Comparison of ENCODE assay signal across 18 mouse cellular contexts in the genomic region with DNA sequence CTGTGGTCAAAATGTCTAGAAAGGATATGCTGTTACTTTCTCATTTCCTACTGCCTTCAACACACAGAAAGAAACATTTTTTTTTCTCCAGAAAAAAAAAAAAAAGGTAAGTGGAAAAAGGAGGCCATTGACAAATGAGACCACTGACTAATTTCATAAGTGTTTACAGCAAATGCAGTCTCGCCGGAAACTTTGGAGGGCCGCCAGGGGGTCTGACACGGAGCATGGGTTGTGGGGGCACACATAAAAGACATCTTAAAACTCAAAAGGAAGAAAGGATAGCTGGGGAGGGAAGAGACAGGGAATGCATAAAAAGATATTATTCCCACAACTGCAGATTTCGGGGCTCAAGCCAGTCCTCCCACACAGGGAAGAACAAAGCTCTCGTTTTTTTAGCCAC.
DNase-seq lines count a peak whose midpoint lies in the region; ATAC-seq lines count a peak whose summit lies in the region.
"Had no signal": no experiment of that assay in that cellular context is flagged by ENCODE, and none has a peak within 500 bp of the region (broad histone marks: within the 10 kb centered on the region; RNA-seq: fewer than 3 reads in every experiment).

No protein-coding gene starts in this region.

- 0 out of 2 replicates have a peak overlapping the region, but pooled peaks have one; percentile 14 for H3K27ac ChIP-seq in intestine, embryonic 14.5 days (ENCODE audit: low read depth)
- no peak overlapping the region for H3K27ac ChIP-seq in intestine, embryonic 15.5 days
- H3K27ac ChIP-seq in limb, embryonic 12.5 days: peak overlapping the region; percentile 24; the same call in 1 of the 2 replicates
- no peak overlapping the region for H3K27ac ChIP-seq in limb, embryonic 10.5 days
- peak overlapping the region; percentile 75 for H3K27ac ChIP-seq in embryonic facial prominence, embryonic 13.5 days
- peak overlapping the region; percentile 53 for H3K27ac ChIP-seq in embryonic facial prominence, embryonic 15.5 days (replicated peaks)
- H3K27ac ChIP-seq: forebrain, embryonic 10.5 days; gastrocnemius, adult 2 months; hindbrain, embryonic 15.5 days had no signal

- DNase-seq in intestine, embryonic 14.5 days (ENCODE audit: low spot score): peak; percentile 45
- DNase-seq in limb, embryonic 10.5 days (ENCODE audit: low spot score): no peak
- DNase-seq: adrenal gland, adult 8-10 months; adrenal gland, postnatal 36 days; cerebellum, adult 2 months; gastrocnemius, adult 2 months; heart, postnatal 36 days had no signal

- no peak overlapping the region for H3K4me3 ChIP-seq in intestine, embryonic 14.5 days (ENCODE audit: low read depth, low read length)
- H3K4me3 ChIP-seq in intestine, embryonic 15.5 days (replicated peaks): no peak overlapping the region
- H3K4me3 ChIP-seq in limb, embryonic 12.5 days (replicated peaks): no peak overlapping the region
- no peak overlapping the region for H3K4me3 ChIP-seq in limb, embryonic 10.5 days
- no peak overlapping the region for H3K4me3 ChIP-seq in embryonic facial prominence, embryonic 13.5 days
- H3K4me3 ChIP-seq in embryonic facial prominence, embryonic 15.5 days (replicated peaks): no peak overlapping the region
- H3K4me3 ChIP-seq: erythroblast, embryonic 14.5 days; forebrain, embryonic 10.5 days; gastrocnemius, adult 2 months; heart, embryonic 12.5 days; hindbrain, embryonic 15.5 days had no signal

- H3K4me2 ChIP-seq in intestine, embryonic 14.5 days (ENCODE audit: low read length): no peak overlapping the region
- no peak overlapping the region for H3K4me2 ChIP-seq in intestine, embryonic 15.5 days (replicated peaks)
- H3K4me2 ChIP-seq in limb, embryonic 12.5 days: no peak overlapping the region
- no peak overlapping the region for H3K4me2 ChIP-seq in embryonic facial prominence, embryonic 13.5 days
- no peak overlapping the region for H3K4me2 ChIP-seq in embryonic facial prominence, embryonic 15.5 days (replicated peaks)
- H3K4me2 ChIP-seq: heart, embryonic 12.5 days; hindbrain, embryonic 15.5 days had no signal

- ATAC-seq in intestine, embryonic 14.5 days (replicated peaks; ENCODE audit: low FRiP score, low TSS enrichment, low read depth): no peak
- no peak for ATAC-seq in intestine, embryonic 15.5 days
- ATAC-seq in limb, embryonic 12.5 days (ENCODE audit: insufficient number of reproducible peaks, insufficient read depth, low FRiP score, low TSS enrichment, low read depth): no peak
- no peak for ATAC-seq in embryonic facial prominence, embryonic 13.5 days (ENCODE audit: insufficient number of reproducible peaks, insufficient read depth, low FRiP score, low TSS enrichment, low read depth)
- no peak for ATAC-seq in embryonic facial prominence, embryonic 15.5 days (ENCODE audit: insufficient number of reproducible peaks, low FRiP score, low TSS enrichment, low read depth)
- no peak for ATAC-seq in granulocyte monocyte progenitor cell, adult 5-6 weeks (replicated peaks; ENCODE audit: poor library complexity, severe bottlenecking)
- ATAC-seq: forebrain, embryonic 14.5 days had no signal

- H3K9me3 ChIP-seq in intestine, embryonic 14.5 days (ENCODE audit: control insufficient read depth, low read length): no peaks in the 10 kb centered on the region
- H3K9me3 ChIP-seq in intestine, embryonic 15.5 days: no peaks in the 10 kb centered on the region
- H3K9me3 ChIP-seq in limb, embryonic 12.5 days: no peaks in the 10 kb centered on the region
- H3K9me3 ChIP-seq in limb, embryonic 10.5 days (replicated peaks): no peaks in the 10 kb centered on the region
- H3K9me3 ChIP-seq in embryonic facial prominence, embryonic 13.5 days: no peaks in the 10 kb centered on the region
- no peaks in the 10 kb centered on the region for H3K9me3 ChIP-seq in embryonic facial prominence, embryonic 15.5 days (replicated peaks)
- H3K9me3 ChIP-seq: forebrain, embryonic 10.5 days; heart, embryonic 12.5 days; hindbrain, embryonic 15.5 days had no signal

- H3K9ac ChIP-seq in intestine, embryonic 14.5 days (ENCODE audit: low read length): no peak overlapping the region
- H3K9ac ChIP-seq in intestine, embryonic 15.5 days: no peak overlapping the region
- H3K9ac ChIP-seq in limb, embryonic 12.5 days (replicated peaks): no peak overlapping the region
- H3K9ac ChIP-seq in embryonic facial prominence, embryonic 13.5 days: no peak overlapping the region
- H3K9ac ChIP-seq in embryonic facial prominence, embryonic 15.5 days: no peak overlapping the region
- H3K9ac ChIP-seq: heart, embryonic 12.5 days; hindbrain, embryonic 15.5 days had no signal

- H3K4me1 ChIP-seq in intestine, embryonic 14.5 days (replicated peaks; ENCODE audit: control insufficient read depth, insufficient read depth, low read length): peaks cover 11% of the 10 kb centered on the region; the same call in 1 of the 2 replicates
- 0 out of 2 replicates have a peak, but pooled peaks cover 3% of the 10 kb centered on the region for H3K4me1 ChIP-seq in intestine, embryonic 15.5 days (replicated peaks)
- H3K4me1 ChIP-seq in limb, embryonic 12.5 days (replicated peaks): peaks cover 45% of the 10 kb centered on the region
- peaks cover 67% of the 10 kb centered on the region for H3K4me1 ChIP-seq in limb, embryonic 10.5 days
- H3K4me1 ChIP-seq in embryonic facial prominence, embryonic 13.5 days: peaks cover 68% of the 10 kb centered on the region
- peaks cover 48% of the 10 kb centered on the region for H3K4me1 ChIP-seq in embryonic facial prominence, embryonic 15.5 days
- H3K4me1 ChIP-seq: heart, embryonic 12.5 days; hindbrain, embryonic 15.5 days had no signal

- no peaks in the 10 kb centered on the region for H3K27me3 ChIP-seq in intestine, embryonic 14.5 days (replicated peaks; ENCODE audit: control insufficient read depth, insufficient read depth, low read length)
- no peaks in the 10 kb centered on the region for H3K27me3 ChIP-seq in intestine, embryonic 15.5 days (replicated peaks)
- peaks cover 3% of the 10 kb centered on the region; the same call in 1 of the 2 replicates for H3K27me3 ChIP-seq in limb, embryonic 12.5 days
- H3K27me3 ChIP-seq in limb, embryonic 10.5 days (ENCODE audit: low read depth, poor library complexity, severe bottlenecking): no peaks in the 10 kb centered on the region
- H3K27me3 ChIP-seq in embryonic facial prominence, embryonic 13.5 days: peaks cover 17% of the 10 kb centered on the region; the same call in 1 of the 2 replicates
- no peaks in the 10 kb centered on the region for H3K27me3 ChIP-seq in embryonic facial prominence, embryonic 15.5 days
- H3K27me3 ChIP-seq: hindbrain, embryonic 15.5 days had no signal

- no peaks in the 10 kb centered on the region for H3K36me3 ChIP-seq in intestine, embryonic 14.5 days (ENCODE audit: control insufficient read depth, insufficient read depth, low read length)
- H3K36me3 ChIP-seq in intestine, embryonic 15.5 days: no peaks in the 10 kb centered on the region
- H3K36me3 ChIP-seq in limb, embryonic 12.5 days: no peaks in the 10 kb centered on the region
- H3K36me3 ChIP-seq in limb, embryonic 10.5 days: no peaks in the 10 kb centered on the region
- no peaks in the 10 kb centered on the region for H3K36me3 ChIP-seq in embryonic facial prominence, embryonic 13.5 days
- H3K36me3 ChIP-seq in embryonic facial prominence, embryonic 15.5 days: no peaks in the 10 kb centered on the region
- H3K36me3 ChIP-seq: forebrain, embryonic 10.5 days; G1E; heart, embryonic 12.5 days; hindbrain, embryonic 15.5 days had no signal

- 21% methylated on average over 6 of the region's 6 CpGs for WGBS in intestine, embryonic 14.5 days
- 36% methylated on average over 6 of the region's 6 CpGs for WGBS in intestine, embryonic 15.5 days
- WGBS in limb, embryonic 12.5 days: 39% methylated on average over 6 of the region's 6 CpGs
- 68% methylated on average over 6 of the region's 6 CpGs for WGBS in limb, embryonic 10.5 days
- WGBS in embryonic facial prominence, embryonic 13.5 days: 25% methylated on average over 6 of the region's 6 CpGs
- WGBS in embryonic facial prominence, embryonic 15.5 days: 24% methylated on average over 6 of the region's 6 CpGs

Comparison
In these comparisons a context has a peak if more than half of its experiments do, and no peak if none do; other contexts are left out.
1. H3K27ac ChIP-seq: peak in intestine, embryonic 14.5 days (single experiment), limb, embryonic 12.5 days (single experiment), embryonic facial prominence, embryonic 13.5 days (single experiment) and embryonic facial prominence, embryonic 15.5 days (single experiment); none in intestine, embryonic 15.5 days (single experiment) and limb, embryonic 10.5 days (single experiment).